Mouse (Mus musculus) forebrain, postnatal 0 days (tissue): ENCODE measurements around the gene Tnfrsf1b. TPM values are rescaled to one million over a fixed set of nuclear protein-coding genes. Genes with fewer than 3 reads are reported as not detected.
A peak's percentile ranks its signal among the peaks of the same experiment; 100 is the strongest.

Experiments used
- ATAC-seq: fragments of 200-750 bp; cut with Nextera tagmentation; 2 replicates; pipeline ENCODE4 v1.8.0; 2017; ENCODE audit warnings: mild to moderate bottlenecking, moderate library complexity
- DNase-seq: peaks from one replicate; pipeline ENCODE4 v3.0.0-alpha.2; 2015
- H3K27ac ChIP-seq: fragments of 300-500 bp; sonication (generic); 2 replicates; pipeline ENCODE4 v1.5.1; 2014; ENCODE audit warnings: low read depth, mild to moderate bottlenecking, antibody characterized with exemption, low read length, moderate library complexity, mixed read lengths
- H3K27me3 ChIP-seq: fragments of 300-500 bp; sonication (generic); 2 replicates; pipeline ENCODE4 v1.6.1; 2014; ENCODE audit warnings: mild to moderate bottlenecking, low read length, mixed read lengths; ENCODE audit not compliant: insufficient read depth
- H3K36me3 ChIP-seq: fragments of 300-500 bp; sonication (generic); 2 replicates; pipeline ENCODE4 v1.6.1; 2014; ENCODE audit warnings: mild to moderate bottlenecking, moderate library complexity; ENCODE audit not compliant: insufficient read depth
- H3K4me1 ChIP-seq: fragments of 300-500 bp; sonication (generic); 2 replicates; pipeline ENCODE4 v1.6.1; 2014; ENCODE audit warnings: antibody characterized with exemption; ENCODE audit not compliant: insufficient read depth
- H3K4me2 ChIP-seq: fragments of 300-500 bp; sonication (generic); 2 replicates; pipeline ENCODE4 v1.6.1; 2014; ENCODE audit warnings: low read depth, mild to moderate bottlenecking, moderate library complexity
- H3K4me3 ChIP-seq: fragments of 300-500 bp; sonication (generic); 2 replicates; pipeline ENCODE4 v1.5.1; 2014; ENCODE audit warnings: low read depth, low read length, mixed read lengths
- H3K9ac ChIP-seq: fragments of 300-500 bp; sonication (generic); 2 replicates; pipeline ENCODE4 v1.6.1; 2014; ENCODE audit warnings: mild to moderate bottlenecking
- H3K9me3 ChIP-seq: fragments of 300-500 bp; sonication (generic); 2 replicates; pipeline ENCODE4 v1.6.1; 2016; ENCODE audit warnings: low read length
- CTCF ChIP-seq: sonication (generic); IDR thresholded peaks from 2 replicates; pipeline ENCODE4 v1.5.1; 2016; ENCODE audit warnings: antibody characterized with exemption, control low read depth, low read depth
- WGBS: fragments of 180-500 bp; shearing (Covaris S2); extraction: QIAGEN DNeasy Blood & Tissue Kit; methylation state at CpG from one replicate; pipeline ENCODE4 v1.1.7; 2014; 5-methylcytosine and 5-hydroxymethylcytosine counted together
- polyA plus RNA-seq: library from polyadenylated mRNA; unstranded; fragments of >200 nt; fragmentation: Nextera tagmentation; extraction: Ambion mirVana; gene quantifications from 2 replicates; pipeline ENCODE4 v1.2.1, GENCODE M21; 2015
- total RNA-seq: library from RNA; depleted of rRNA; stranded (reverse); fragments of >200 nt; gene quantifications from 2 replicates; pipeline ENCODE4 v1.2.3, GENCODE M21; 2014

The Tnfrsf1b gene
- total and polyA plus RNA-seq, 2 experiments from 2014 or later: 2.4 to 10.7 TPM

DNA sequence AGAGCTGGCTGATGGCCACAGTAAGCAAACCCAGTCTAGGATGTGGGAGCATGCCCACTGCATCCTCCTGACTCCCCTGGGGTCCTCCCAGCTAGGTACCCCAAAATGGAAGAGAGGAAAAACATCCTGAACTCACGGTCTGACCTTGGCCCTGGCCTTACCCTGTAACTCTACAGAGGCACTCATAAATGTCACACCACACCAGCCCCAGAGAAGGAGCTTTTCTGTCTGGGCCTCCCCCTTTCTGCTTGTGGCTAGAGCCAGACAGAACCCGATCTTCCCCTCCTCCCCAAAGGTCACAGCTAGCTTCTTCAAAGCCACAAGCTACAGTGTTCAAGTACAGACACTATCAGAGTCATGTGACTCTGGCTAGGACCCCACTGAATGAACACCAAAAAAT, 25.3 kb downstream of the Tnfrsf1b start:
- ATAC-seq (no peak), DNase-seq (no peak)
- Histone ChIP-seq H3K4me3 (no peak overlapping the region), H3K9me3 (no peaks in the 10 kb centered on the region), H3K9ac (no peak overlapping the region), H3K36me3 (no peaks in the 10 kb centered on the region), H3K27ac (no peak overlapping the region), H3K27me3 (no peaks in the 10 kb centered on the region), H3K4me2 (no peak overlapping the region), H3K4me1 (no peaks in the 10 kb centered on the region)
- no peak for TF ChIP-seq CTCF
- 74% methylated on average over 2 of the region's 2 CpGs for WGBS

GRCm38 (mm10) chr4:145220001-145220400, 26.7 kb downstream of the Tnfrsf1b start:
- ATAC-seq (no peak), DNase-seq (no peak)
- H3K36me3 ChIP-seq: no peaks in the 10 kb centered on the region
- 74% methylated on average over 1 of the region's 1 CpGs for WGBS
- H3K4me3 ChIP-seq: no peak overlapping the region
- no peaks in the 10 kb centered on the region for H3K9me3 ChIP-seq
- no peak overlapping the region for H3K4me2 ChIP-seq
- H3K27me3 ChIP-seq: no peaks in the 10 kb centered on the region
- H3K27ac ChIP-seq: no peak overlapping the region
- no peak overlapping the region for H3K9ac ChIP-seq
- no peak for TF ChIP-seq CTCF
- no peaks in the 10 kb centered on the region for H3K4me1 ChIP-seq

- Histone ChIP-seq H3K9me3 (no peaks in the 10 kb centered on the region), H3K27me3 (no peaks in the 10 kb centered on the region), H3K27ac (no peak overlapping the region), H3K4me2 (no peak overlapping the region), H3K4me1 (no peaks in the 10 kb centered on the region), H3K36me3 (no peaks in the 10 kb centered on the region), H3K4me3 (no peak overlapping the region), H3K9ac (no peak overlapping the region)
- peak; percentile 43 for TF ChIP-seq CTCF
- WGBS: 65% methylated on average over 15 of the region's 15 CpGs
- no peak for DNase-seq
- no peak for ATAC-seq
Observed at GRCm38 (mm10) chr4:145219240-145219985, 27.3 kb downstream of the Tnfrsf1b start.

DNA sequence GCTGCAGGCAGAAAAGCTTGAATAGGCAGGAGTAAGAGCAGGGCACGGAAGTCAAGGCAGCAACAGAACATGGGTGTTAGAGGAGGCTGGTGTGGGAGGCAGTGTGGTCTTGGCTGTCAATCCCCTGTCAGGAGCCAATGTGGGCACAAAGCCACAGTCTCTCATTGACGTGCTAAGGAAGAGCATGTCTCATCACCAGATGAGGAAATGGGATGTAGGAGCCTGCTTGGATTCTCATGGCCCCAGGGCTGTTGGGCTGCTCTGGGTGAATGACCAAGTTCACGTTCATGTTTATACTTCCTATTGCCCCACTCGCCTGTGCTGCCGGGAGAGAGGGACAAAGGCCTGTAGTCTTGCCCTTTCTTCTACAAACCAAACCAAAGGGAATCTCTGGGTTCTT, 28.8 kb downstream of the Tnfrsf1b start:
- 64% methylated on average over 5 of the region's 5 CpGs for WGBS
- ATAC-seq (no peak), DNase-seq (no peak)
- Histone ChIP-seq H3K27me3 (no peaks in the 10 kb centered on the region), H3K27ac (no peak overlapping the region), H3K4me1 (no peaks in the 10 kb centered on the region), H3K36me3 (no peaks in the 10 kb centered on the region), H3K4me3 (no peak overlapping the region), H3K9me3 (no peaks in the 10 kb centered on the region), H3K9ac (no peak overlapping the region), H3K4me2 (no peak overlapping the region)
- TF ChIP-seq CTCF: no peak

- Histone ChIP-seq H3K9ac (no peak overlapping the region), H3K36me3 (no peaks in the 10 kb centered on the region), H3K27me3 (no peaks in the 10 kb centered on the region), H3K4me2 (no peak overlapping the region), H3K9me3 (no peaks in the 10 kb centered on the region), H3K4me3 (no peak overlapping the region), H3K27ac (no peak overlapping the region), H3K4me1 (no peaks in the 10 kb centered on the region)
- 74% methylated on average over 6 of the region's 6 CpGs for WGBS
- no peak for TF ChIP-seq CTCF
- no peak for ATAC-seq
- no peak for DNase-seq
Observed at GRCm38 (mm10) chr4:145217046-145217445, 29.6 kb downstream of the Tnfrsf1b start.

GRCm38 (mm10) chr4:145215396-145215795, 31.3 kb downstream of the Tnfrsf1b start:
- no peaks in the 10 kb centered on the region for H3K27me3 ChIP-seq
- ATAC-seq: no peak
- H3K9ac ChIP-seq: no peak overlapping the region
- H3K4me2 ChIP-seq: no peak overlapping the region
- H3K4me3 ChIP-seq: no peak overlapping the region
- H3K4me1 ChIP-seq: no peaks in the 10 kb centered on the region
- H3K9me3 ChIP-seq: no peaks in the 10 kb centered on the region
- H3K27ac ChIP-seq: no peak overlapping the region
- 84% methylated on average over 2 of the region's 2 CpGs for WGBS
- no peaks in the 10 kb centered on the region for H3K36me3 ChIP-seq
- TF ChIP-seq CTCF: no peak
- no peak for DNase-seq

GRCm38 (mm10) chr4:145214786-145215174, 31.9 kb downstream of the Tnfrsf1b start:
- no peak for DNase-seq
- Histone ChIP-seq H3K27me3 (no peaks in the 10 kb centered on the region), H3K9me3 (no peaks in the 10 kb centered on the region), H3K4me3 (no peak overlapping the region), H3K36me3 (no peaks in the 10 kb centered on the region), H3K9ac (no peak overlapping the region), H3K27ac (no peak overlapping the region), H3K4me1 (no peaks in the 10 kb centered on the region), H3K4me2 (no peak overlapping the region)
- TF ChIP-seq CTCF: no peak
- WGBS: 58% methylated on average over 6 of the region's 6 CpGs
- peak; percentile 14; the same call in 1 of the 2 replicates for ATAC-seq
